Mouse (Mus musculus) lung, embryonic 15.5 days (tissue): ENCODE measurements around the gene Polr2e. TPM values are rescaled to one million over a fixed set of nuclear protein-coding genes. Genes with fewer than 3 reads are reported as not detected.
A peak's percentile ranks its signal among the peaks of the same experiment; 100 is the strongest.

Experiments used
- ATAC-seq: fragments of 200-750 bp; cut with Nextera tagmentation; 2 replicates; pipeline ENCODE4 v1.8.0; 2017; ENCODE audit warnings: moderate number of reproducible peaks, borderline replicate concordance; ENCODE audit not compliant: low FRiP score, low TSS enrichment; ENCODE audit errors: extremely low read depth
- H3K27ac ChIP-seq: fragments of 300-500 bp; sonication (generic); 2 replicates; pipeline ENCODE4 v1.5.1; 2015; ENCODE audit warnings: moderate library complexity, mild to moderate bottlenecking, inconsistent platforms
- H3K27me3 ChIP-seq: fragments of 300-500 bp; sonication (generic); 2 replicates; pipeline ENCODE4 v1.6.1; 2015; ENCODE audit warnings: inconsistent platforms
- H3K36me3 ChIP-seq: fragments of 300-500 bp; sonication (generic); 2 replicates; pipeline ENCODE4 v1.6.1; 2015; ENCODE audit warnings: inconsistent platforms
- H3K4me1 ChIP-seq: fragments of 300-500 bp; sonication (generic); 2 replicates; pipeline ENCODE4 v1.6.1; 2015; ENCODE audit warnings: inconsistent platforms
- H3K4me2 ChIP-seq: fragments of 300-500 bp; sonication (generic); 2 replicates; pipeline ENCODE4 v1.6.1; 2015; ENCODE audit warnings: inconsistent platforms, mild to moderate bottlenecking, moderate library complexity
- H3K4me3 ChIP-seq: fragments of 300-500 bp; sonication (generic); 2 replicates; pipeline ENCODE4 v1.5.1; 2015; ENCODE audit warnings: mild to moderate bottlenecking, inconsistent platforms
- H3K9ac ChIP-seq: fragments of 300-500 bp; sonication (generic); 2 replicates; pipeline ENCODE4 v1.6.1; 2015; ENCODE audit warnings: inconsistent platforms
- H3K9me3 ChIP-seq: fragments of 300-500 bp; sonication (generic); 2 replicates; pipeline ENCODE4 v1.6.1; 2016; ENCODE audit warnings: inconsistent platforms
- WGBS: fragments of 180-500 bp; shearing (Covaris S2); methylation state at CpG from one replicate; pipeline ENCODE4 v1.1.7; 2015; 5-methylcytosine and 5-hydroxymethylcytosine counted together
- polyA plus RNA-seq: library from polyadenylated mRNA; unstranded; fragments of >200 nt; fragmentation: Nextera tagmentation; extraction: Ambion mirVana; gene quantifications from 2 replicates; pipeline ENCODE4 v1.2.1, GENCODE M21; 2015

The Polr2e gene
- polyA plus RNA-seq: 223 and 225 TPM in 2 replicates

DNA sequence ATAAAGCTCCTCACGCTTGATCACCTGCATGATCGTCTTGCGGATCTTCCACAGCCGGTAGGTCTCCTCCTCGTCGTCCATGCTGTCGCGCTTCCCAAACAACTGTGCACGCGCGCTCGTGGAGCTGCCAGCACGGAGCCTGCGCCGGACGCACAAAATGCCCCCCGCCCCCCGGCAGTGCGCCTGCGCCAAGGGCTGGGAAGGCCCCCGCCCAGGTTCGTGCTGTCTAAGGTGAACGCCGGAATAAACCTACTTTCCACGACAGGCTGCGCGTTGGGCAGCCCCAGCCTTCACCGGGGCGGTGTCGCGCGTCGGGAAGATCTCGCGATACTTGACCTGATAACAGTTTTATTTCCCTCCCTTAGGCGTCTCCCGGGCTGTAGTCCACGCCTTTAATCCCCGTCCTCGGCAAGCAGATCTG lies at the start of gene Polr2e:
TSS of gene Polr2e (minus strand) at position 237 of the 421 bp plus-strand sequence.
- H3K9me3 ChIP-seq: no peaks in the 10 kb centered on the region
- H3K27ac ChIP-seq: peak within 1 kb of the TSS; percentile 48; the same call in 1 of the 2 replicates
- WGBS: under 1% methylated on average over 40 of the region's 40 CpGs
- peaks cover 38% of the 10 kb centered on the region for H3K36me3 ChIP-seq
- no peaks in the 10 kb centered on the region for H3K27me3 ChIP-seq
- H3K4me1 ChIP-seq: peaks cover 16% of the 10 kb centered on the region
- peak within 1 kb of the TSS; percentile 70 for H3K4me2 ChIP-seq
- ATAC-seq: peak; percentile 94
- H3K9ac ChIP-seq: peak within 1 kb of the TSS; percentile 91
- H3K4me3 ChIP-seq: peak within 1 kb of the TSS; percentile 88

DNA sequence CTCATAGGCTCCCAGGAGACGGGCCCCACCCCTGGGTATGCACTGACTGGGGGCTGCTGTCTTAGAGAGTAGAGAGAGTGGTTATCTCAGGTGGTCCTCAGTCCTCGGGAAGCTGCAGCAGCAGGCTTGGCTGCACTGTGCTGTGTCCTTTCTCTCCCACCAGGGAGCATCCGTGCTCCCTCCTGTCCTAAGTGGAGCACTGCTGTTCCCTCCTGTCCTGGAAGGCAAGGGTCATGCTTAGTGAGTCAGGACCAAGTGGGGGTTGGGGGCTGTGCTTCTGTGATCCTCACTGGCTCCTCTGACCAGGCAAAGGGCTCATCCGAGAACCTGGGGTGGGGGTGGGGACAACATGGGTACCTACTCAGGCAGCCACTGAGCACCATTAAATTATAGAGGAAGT lies 49.6 kb upstream of the Polr2e start:
- Histone ChIP-seq H3K9me3 (no peaks in the 10 kb centered on the region), H3K4me3 (no peak overlapping the region), H3K27ac (no peak overlapping the region), H3K4me1 (peaks cover 39% of the 10 kb centered on the region), H3K9ac (no peak overlapping the region), H3K36me3 (no peaks in the 10 kb centered on the region), H3K4me2 (no peak overlapping the region), H3K27me3 (no peaks in the 10 kb centered on the region)
- no peak for ATAC-seq
- WGBS: 42% methylated on average over 4 of the region's 4 CpGs

DNA sequence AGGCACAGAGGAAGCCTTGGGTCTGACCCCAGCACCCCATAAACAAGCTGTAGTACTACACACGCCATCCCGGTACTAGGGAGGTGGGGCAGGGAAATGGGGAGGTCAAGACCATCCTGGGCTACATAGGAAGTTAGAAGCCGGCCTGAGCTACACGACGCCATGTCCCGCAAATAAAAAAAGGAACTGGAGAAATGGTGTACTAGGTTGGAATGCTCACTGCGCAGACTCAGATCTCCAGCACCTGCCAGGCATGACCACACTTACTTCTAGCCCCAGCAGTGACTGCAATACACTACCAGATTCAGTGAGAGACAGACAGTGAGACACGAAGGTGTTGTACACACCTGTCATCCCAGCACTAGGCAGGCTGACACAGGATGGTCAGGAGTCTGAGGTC lies 47.9 kb upstream of the Polr2e start:
- Histone ChIP-seq H3K4me1 (peaks cover 33% of the 10 kb centered on the region), H3K9me3 (no peaks in the 10 kb centered on the region), H3K4me3 (no peak overlapping the region), H3K27me3 (no peaks in the 10 kb centered on the region), H3K9ac (no peak overlapping the region), H3K27ac (no peak overlapping the region), H3K4me2 (no peak overlapping the region), H3K36me3 (peaks cover 4% of the 10 kb centered on the region; the same call in 1 of the 2 replicates)
- no peak for ATAC-seq
- 86% methylated on average over 8 of the region's 8 CpGs for WGBS

DNA sequence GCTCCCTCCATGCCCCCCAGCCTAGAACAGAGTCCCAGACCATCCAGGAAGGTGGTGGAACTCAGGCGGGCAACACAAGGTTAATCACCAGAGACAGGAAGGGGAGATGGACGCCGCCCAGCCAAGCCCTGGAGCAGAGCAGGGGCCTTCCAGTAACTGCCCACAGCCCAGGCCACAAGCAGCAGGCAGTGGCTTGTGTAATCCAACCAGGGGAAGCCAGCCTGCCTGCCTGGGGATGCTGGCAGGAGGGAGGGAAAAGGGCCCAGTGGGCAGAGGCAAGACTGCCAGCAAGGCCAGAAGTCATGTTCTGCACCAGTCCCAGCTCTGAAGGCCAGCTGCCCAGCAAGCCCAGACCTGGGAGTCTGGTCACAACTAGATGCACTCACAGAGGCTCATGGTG lies 47.3 kb upstream of the Polr2e start:
- Histone ChIP-seq H3K27me3 (no peaks in the 10 kb centered on the region), H3K36me3 (peaks cover 11% of the 10 kb centered on the region), H3K4me1 (peaks cover 28% of the 10 kb centered on the region), H3K4me2 (no peak overlapping the region), H3K4me3 (no peak overlapping the region), H3K9ac (no peak overlapping the region), H3K27ac (no peak overlapping the region), H3K9me3 (no peaks in the 10 kb centered on the region)
- ATAC-seq: no peak
- WGBS: 79% methylated on average over 3 of the region's 3 CpGs

DNA sequence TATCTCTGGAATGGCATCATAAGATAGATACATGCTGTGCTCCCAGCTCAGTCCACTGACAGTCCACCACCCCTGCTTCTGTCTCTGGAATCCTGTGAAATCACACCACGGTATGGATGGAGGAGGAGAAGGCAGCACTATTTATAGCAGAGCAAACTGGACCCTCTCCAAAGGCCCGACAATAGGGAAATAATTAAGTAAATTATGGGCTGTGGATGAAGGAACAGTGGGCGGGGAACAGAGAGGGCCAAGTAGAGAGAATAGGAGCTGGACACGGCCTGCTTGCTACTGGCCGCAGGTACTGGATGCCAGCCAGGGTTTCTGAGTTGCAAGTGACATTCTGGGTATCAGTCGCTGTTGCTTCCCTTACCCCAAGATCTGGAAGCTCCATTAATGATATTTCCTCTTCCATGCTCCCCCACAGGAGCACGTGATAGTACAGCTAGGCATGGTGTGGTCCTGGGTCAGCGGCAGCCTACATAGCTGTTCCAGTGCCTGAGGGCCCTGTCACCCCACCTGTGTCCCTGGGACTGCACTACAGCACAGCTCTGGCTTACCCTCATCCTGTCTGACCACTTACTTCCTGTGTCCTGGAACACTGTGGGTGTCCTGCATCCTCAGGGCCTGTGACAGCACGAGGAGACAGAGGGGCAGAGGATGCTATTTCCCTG lies 45.4 kb upstream of the Polr2e start:
- H3K4me3 ChIP-seq: no peak overlapping the region
- WGBS: 29% methylated on average over 9 of the region's 9 CpGs
- no peak overlapping the region; the same call in 1 of the 2 replicates for H3K4me2 ChIP-seq
- peak overlapping the region; percentile 62 for H3K27ac ChIP-seq
- H3K4me1 ChIP-seq: peaks cover 28% of the 10 kb centered on the region
- ATAC-seq: peak; percentile 78
- no peaks in the 10 kb centered on the region for H3K27me3 ChIP-seq
- H3K9me3 ChIP-seq: no peaks in the 10 kb centered on the region
- H3K9ac ChIP-seq: no peak overlapping the region
- H3K36me3 ChIP-seq: peaks cover 26% of the 10 kb centered on the region

DNA sequence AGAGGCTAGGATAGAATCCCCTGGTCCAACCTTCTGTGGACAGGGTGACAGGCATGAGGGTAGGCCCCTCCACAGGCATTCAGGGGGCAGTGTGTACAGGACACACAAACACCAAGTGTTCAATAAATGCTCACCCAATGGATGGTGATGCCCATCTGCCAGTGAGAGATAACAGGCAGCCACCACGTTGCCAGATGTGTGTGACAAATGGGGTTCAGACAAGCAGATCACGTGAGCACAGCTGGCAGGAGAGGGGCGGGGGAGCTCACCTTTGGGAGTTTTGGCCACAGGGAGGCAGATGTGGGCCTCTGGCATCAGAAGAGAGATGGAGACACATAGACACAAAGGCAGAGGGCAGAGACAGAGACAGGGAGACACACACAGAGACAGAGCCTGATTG lies 41.5 kb upstream of the Polr2e start:
- no peak overlapping the region for H3K4me2 ChIP-seq
- ATAC-seq: no peak
- no peaks in the 10 kb centered on the region for H3K27me3 ChIP-seq
- WGBS: 74% methylated on average over 3 of the region's 3 CpGs
- H3K9ac ChIP-seq: no peak overlapping the region
- H3K4me3 ChIP-seq: no peak overlapping the region
- peaks cover 30% of the 10 kb centered on the region for H3K36me3 ChIP-seq
- no peak overlapping the region for H3K27ac ChIP-seq
- H3K4me1 ChIP-seq: peaks cover 19% of the 10 kb centered on the region
- no peaks in the 10 kb centered on the region for H3K9me3 ChIP-seq

DNA sequence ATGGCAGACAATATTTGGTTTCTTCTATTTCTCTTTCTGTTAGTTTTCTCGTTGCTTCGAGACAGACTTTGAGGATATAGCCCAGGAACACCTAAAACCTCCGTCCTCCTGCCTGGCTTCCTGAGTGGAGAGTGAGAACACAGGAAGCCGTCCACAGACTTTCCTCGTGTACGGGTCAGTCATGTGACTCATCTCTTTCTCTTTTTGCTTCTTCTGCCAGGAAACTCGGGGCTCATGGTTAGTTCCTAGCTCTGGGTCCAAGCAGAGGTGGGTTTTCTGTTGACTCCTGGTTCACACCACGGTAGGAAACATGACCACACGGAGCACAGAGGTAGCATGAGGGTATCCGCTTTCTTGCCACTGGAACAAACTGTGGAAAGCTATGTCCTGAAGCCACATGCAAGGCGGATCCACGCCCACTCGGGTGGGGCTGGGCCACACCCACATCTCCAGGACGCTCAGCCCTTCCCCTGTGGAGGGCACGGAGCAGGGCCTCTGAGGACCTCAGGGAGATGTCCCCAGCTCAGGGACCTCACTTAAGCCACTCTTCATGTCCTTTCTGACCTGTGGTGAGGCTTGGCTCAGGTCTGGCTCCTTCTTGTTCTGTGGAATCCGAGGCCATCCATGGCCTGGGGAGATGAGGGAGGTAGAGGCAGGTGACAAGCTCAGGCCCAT lies 40.9 kb upstream of the Polr2e start:
- Histone ChIP-seq H3K4me3 (no peak overlapping the region), H3K27ac (no peak overlapping the region), H3K4me2 (no peak overlapping the region), H3K9me3 (no peaks in the 10 kb centered on the region), H3K36me3 (peaks cover 30% of the 10 kb centered on the region), H3K9ac (no peak overlapping the region), H3K4me1 (peaks cover 17% of the 10 kb centered on the region), H3K27me3 (no peaks in the 10 kb centered on the region)
- WGBS: 74% methylated on average over 16 of the region's 16 CpGs
- no peak for ATAC-seq

DNA sequence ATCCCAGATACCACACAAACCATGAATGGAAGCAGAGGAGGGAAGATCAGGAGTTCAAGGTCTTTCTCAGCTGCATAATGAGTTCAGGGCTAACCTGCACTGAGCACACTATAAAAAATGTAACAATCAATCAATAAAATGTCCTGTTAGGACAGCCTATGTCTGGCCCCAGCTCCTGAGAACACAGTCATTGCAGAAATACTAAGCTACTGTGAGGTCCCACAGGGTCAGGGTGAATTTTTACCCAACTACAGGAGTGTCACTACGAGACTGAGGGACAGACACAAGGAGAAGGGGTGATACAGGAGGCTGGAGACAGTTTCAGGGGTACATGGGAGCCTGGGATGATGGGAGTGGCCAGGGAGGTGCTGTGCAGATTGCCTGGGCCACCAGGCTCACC lies 38.8 kb upstream of the Polr2e start:
- Histone ChIP-seq H3K27ac (no peak overlapping the region), H3K27me3 (no peaks in the 10 kb centered on the region), H3K4me3 (no peak overlapping the region), H3K36me3 (peaks cover 30% of the 10 kb centered on the region), H3K4me2 (no peak overlapping the region), H3K9me3 (no peaks in the 10 kb centered on the region), H3K9ac (no peak overlapping the region), H3K4me1 (peaks cover 11% of the 10 kb centered on the region)
- WGBS: 100% methylated on average over 1 of the region's 1 CpGs
- ATAC-seq: no peak

DNA sequence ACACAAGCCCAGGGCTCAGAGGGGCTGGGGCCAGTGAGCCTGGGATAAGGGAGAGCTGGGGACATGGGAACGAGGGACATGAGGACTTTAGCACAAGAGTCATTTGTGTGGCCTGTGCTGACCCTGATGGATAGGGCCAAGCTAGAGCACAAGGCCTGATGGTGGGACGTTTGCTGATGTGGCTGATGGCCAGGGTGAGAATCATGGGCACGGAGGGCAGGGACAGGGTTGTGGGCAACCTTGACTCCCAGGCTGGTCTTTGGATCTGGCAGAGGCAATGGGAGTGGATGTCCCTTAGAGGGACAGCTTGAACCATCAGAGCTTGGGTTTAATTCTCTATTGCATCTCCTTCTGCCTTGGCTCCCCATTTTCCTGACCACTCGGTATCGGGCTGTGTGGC lies 37.7 kb upstream of the Polr2e start:
- H3K9ac ChIP-seq: no peak overlapping the region
- no peak overlapping the region for H3K4me2 ChIP-seq
- H3K27me3 ChIP-seq: no peaks in the 10 kb centered on the region
- peaks cover 13% of the 10 kb centered on the region for H3K4me1 ChIP-seq
- 86% methylated on average over 5 of the region's 5 CpGs for WGBS
- no peak overlapping the region for H3K27ac ChIP-seq
- no peak for ATAC-seq
- peaks cover 24% of the 10 kb centered on the region for H3K36me3 ChIP-seq
- no peaks in the 10 kb centered on the region for H3K9me3 ChIP-seq
- no peak overlapping the region for H3K4me3 ChIP-seq

DNA sequence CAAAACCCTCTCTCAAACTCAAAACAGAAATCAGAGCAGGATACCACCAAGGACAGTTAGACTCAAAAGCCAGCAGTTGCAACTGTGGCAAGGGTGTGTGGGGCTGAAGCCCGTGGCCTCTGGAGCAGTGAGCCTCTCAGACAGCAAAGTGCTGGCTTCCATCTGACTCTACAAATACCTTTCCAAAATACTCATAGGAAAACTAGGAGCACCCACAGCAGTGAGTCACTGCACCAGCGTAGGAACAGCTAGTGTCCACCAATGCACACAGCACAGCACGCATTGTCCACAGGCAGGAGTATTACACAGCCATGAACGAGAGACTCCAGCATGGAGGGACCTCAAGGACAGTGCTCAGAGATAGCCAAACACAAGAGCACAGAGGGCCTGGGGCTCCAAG lies 36.8 kb upstream of the Polr2e start:
- Histone ChIP-seq H3K27me3 (no peaks in the 10 kb centered on the region), H3K36me3 (peaks cover 15% of the 10 kb centered on the region), H3K27ac (no peak overlapping the region), H3K4me2 (no peak overlapping the region), H3K4me3 (no peak overlapping the region), H3K9me3 (no peaks in the 10 kb centered on the region), H3K4me1 (peaks cover 22% of the 10 kb centered on the region), H3K9ac (no peak overlapping the region)
- ATAC-seq: no peak
- 94% methylated on average over 4 of the region's 4 CpGs for WGBS

DNA sequence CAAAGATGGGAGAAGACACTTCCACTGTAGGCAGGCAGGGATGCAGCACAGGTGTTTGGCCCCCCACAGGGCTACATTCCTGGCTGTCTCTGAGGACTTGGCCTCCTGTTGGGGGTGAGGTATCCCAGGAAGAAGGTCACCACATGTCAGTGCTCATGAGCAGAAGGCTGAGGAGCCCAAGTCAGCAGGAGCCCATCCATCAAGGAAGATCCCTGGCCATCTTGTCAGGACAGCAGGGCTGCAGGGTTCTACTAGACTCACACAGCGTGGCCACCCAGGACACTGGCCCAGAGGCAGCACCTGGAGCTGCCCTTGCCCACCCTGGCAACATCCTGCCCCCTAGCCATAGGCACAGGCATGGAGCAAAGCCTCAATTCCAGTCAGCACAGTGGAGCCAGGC lies 36.3 kb upstream of the Polr2e start:
- Histone ChIP-seq H3K4me3 (no peak overlapping the region), H3K4me1 (peaks cover 27% of the 10 kb centered on the region), H3K27ac (no peak overlapping the region), H3K9ac (no peak overlapping the region), H3K9me3 (no peaks in the 10 kb centered on the region), H3K36me3 (peaks cover 13% of the 10 kb centered on the region), H3K27me3 (no peaks in the 10 kb centered on the region), H3K4me2 (no peak overlapping the region)
- no peak for ATAC-seq
- 53% methylated on average over 1 of the region's 1 CpGs for WGBS

DNA sequence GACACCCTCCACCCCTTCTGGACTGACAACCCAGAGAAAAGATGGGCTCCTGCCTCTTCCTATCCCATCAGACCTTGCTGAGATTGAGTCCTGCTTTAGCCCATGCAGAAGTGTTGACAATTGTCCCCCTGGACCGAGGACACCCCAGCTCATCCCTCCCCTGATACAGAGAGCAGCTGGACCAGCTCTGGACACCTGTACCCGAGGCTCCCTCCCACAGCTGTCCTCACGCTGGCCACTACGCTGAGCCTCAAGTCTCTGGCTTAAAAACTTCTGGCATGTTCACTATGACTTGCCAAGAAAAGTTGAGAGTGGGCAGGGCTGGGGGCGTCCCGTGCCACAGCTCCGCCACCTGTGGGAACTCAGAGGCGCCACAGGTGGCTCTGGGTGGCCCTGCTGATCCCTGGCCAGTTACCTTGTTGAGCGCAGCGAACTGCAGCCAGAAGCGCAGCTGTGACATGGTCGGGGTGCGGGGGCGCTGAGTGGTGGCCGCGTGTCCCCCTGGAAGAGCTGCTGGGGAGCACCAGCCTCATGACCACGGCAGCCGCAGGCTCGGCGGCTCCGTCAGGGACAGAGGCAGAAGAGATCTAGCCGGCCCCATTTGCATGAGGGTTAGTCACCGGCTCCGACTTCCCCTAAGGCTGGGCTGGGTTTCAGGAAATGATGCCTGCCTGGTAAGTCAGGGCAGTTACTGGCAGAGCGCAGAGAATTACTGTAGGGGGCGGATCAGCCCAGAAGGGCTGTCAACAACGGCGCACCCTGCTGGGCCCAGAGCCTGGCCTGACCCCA lies 35.4 kb upstream of the Polr2e start:
- peak overlapping the region; percentile 49 for H3K4me2 ChIP-seq
- 23% methylated on average over 28 of the region's 28 CpGs for WGBS
- no peak for ATAC-seq
- peak overlapping the region; percentile 54 for H3K27ac ChIP-seq
- peaks cover 4% of the 10 kb centered on the region; the same call in 1 of the 2 replicates for H3K36me3 ChIP-seq
- no peaks in the 10 kb centered on the region for H3K9me3 ChIP-seq
- H3K4me1 ChIP-seq: peaks cover 34% of the 10 kb centered on the region
- peak overlapping the region; percentile 13; the same call in 1 of the 2 replicates for H3K4me3 ChIP-seq
- H3K9ac ChIP-seq: 0 out of 2 replicates have a peak overlapping the region, but pooled peaks have one; percentile 4
- H3K27me3 ChIP-seq: no peaks in the 10 kb centered on the region
